Mouse (Mus musculus) spleen, adult 12 weeks (tissue): ENCODE data around the gene Prnd.

ENCODE experiments used
- DNase-seq: peaks from one replicate; pipeline ENCODE4 v3.0.0; 2022; ENCODE audit warnings: low spot score

The Prnd gene

GRCm38 (mm10) chr2:131940506-131940905, 10.2 kb upstream of the Prnd start:
- no peak for DNase-seq

GRCm38 (mm10) chr2:131941501-131941900, 9.2 kb upstream of the Prnd start:
- DNase-seq: no peak

- DNase-seq: no peak
Measured at GRCm38 (mm10) chr2:131944370-131944769, 6.3 kb upstream of the Prnd start.

GRCm38 (mm10) chr2:131945225-131945624, 5.4 kb upstream of the Prnd start:
- DNase-seq: no peak

- DNase-seq: no peak
Measured at GRCm38 (mm10) chr2:131945765-131946164, 4.9 kb upstream of the Prnd start.

GRCm38 (mm10) chr2:131946351-131946750, 4.3 kb upstream of the Prnd start:
- no peak for DNase-seq

GRCm38 (mm10) chr2:131948156-131948555, 2.5 kb upstream of the Prnd start:
- no peak for DNase-seq

- DNase-seq: no peak
Measured at GRCm38 (mm10) chr2:131948916-131949639, 1.6 kb upstream of the Prnd start.

GRCm38 (mm10) chr2:131949767-131950597, 679 bp upstream of the Prnd start:
- DNase-seq: no peak

GRCm38 (mm10) chr2:131952456-131952855, 1.8 kb downstream of the Prnd start:
- DNase-seq: no peak

- no peak for DNase-seq
Measured at GRCm38 (mm10) chr2:131952961-131953538, 2.4 kb downstream of the Prnd start.

GRCm38 (mm10) chr2:131953711-131954110, 3.0 kb downstream of the Prnd start:
- DNase-seq: no peak

GRCm38 (mm10) chr2:131954835-131955234, 4.2 kb downstream of the Prnd start:
- DNase-seq: no peak

GRCm38 (mm10) chr2:131955264-131955663, 4.6 kb downstream of the Prnd start:
- DNase-seq: no peak

- no peak for DNase-seq
Measured at GRCm38 (mm10) chr2:131956336-131957256, 5.9 kb downstream of the Prnd start.

- DNase-seq: no peak
Measured at GRCm38 (mm10) chr2:131957731-131958222, 7.1 kb downstream of the Prnd start.

GRCm38 (mm10) chr2:131961671-131962070, 11.0 kb downstream of the Prnd start:
- DNase-seq: no peak

- DNase-seq: no peak
Measured at GRCm38 (mm10) chr2:131970597-131970996, 19.9 kb downstream of the Prnd start.

GRCm38 (mm10) chr2:131971098-131971497, 20.4 kb downstream of the Prnd start:
- DNase-seq: no peak

GRCm38 (mm10) chr2:131976663-131977062, 26.0 kb downstream of the Prnd start:
- no peak for DNase-seq

- DNase-seq: no peak
Measured at GRCm38 (mm10) chr2:131980866-131981265, 30.2 kb downstream of the Prnd start.
